Mouse (Mus musculus) megakaryocyte, adult 5-6 weeks (primary cell): ENCODE results near the gene Asb9. TPM values are rescaled to one million over a fixed set of nuclear protein-coding genes. Genes with fewer than 3 reads are reported as not detected.

ENCODE experiments used
- ATAC-seq: 2 replicates; pipeline ENCODE4 v1.8.0; 2016; ENCODE audit warnings: mild to moderate bottlenecking, inconsistent platforms; ENCODE audit not compliant: poor library complexity, severe bottlenecking
- total RNA-seq, 2 experiments: library from RNA; stranded (forward) in 1 of 2; stranded (reverse) in 1 of 2; fragments of 153-499, 151-499 nt in 1 of 2; fragments of 221-1000, 200-1000 nt in 1 of 2; gene quantifications; 2 replicates each; pipeline versions ENCODE4 v1.2.3 to v1.2.4; 2015 to 2017

Gene Asb9
- total RNA-seq (2015) (not detected in 2 replicates), total RNA-seq (2017) (not detected in 2 replicates)

DNA sequence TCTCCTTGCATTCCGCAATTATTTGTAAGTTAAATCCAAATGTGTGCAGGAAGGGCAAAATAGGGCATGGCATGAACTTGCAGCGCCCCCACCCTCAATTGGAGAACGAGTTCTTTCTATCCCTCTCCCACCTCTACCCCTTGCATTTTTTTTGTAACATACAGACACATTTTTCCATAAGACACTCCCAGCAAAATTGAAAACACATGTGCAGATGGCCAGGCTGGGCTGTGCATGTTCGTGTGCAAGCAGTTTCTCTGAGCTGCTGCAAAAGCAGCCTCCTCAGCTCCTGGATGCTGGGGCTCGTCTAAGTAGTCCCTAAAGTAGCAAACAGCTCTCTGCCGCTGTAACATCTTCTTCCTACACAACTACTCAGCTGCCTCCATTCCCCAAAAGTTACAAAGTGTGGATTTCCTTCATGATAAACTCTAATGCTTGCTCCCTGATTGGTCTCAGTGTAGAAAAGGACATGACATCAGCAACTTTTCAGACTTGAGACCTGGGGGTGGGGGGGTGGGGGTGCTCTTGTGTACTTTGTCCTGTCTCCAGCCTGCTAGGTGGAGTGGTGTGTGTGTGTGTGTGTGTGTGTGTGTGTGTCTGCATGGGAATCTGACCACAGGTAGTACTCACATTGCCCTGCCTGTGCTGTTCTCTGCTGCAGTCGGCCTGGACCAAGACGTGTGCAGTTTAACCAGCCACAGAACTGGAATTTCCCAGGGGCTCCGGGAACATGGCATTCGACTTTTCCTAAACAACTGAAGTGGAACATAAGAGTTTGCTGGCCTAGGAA, at the start of gene Asb9:
TSS of gene Asb9 (plus strand) at position 619 of the 790 bp plus-strand sequence.
- ATAC-seq, result no peak

GRCm38 (mm10) chrX:164459205-164459878, 46.8 kb upstream of the Asb9 start:
- ATAC-seq, result no peak

DNA sequence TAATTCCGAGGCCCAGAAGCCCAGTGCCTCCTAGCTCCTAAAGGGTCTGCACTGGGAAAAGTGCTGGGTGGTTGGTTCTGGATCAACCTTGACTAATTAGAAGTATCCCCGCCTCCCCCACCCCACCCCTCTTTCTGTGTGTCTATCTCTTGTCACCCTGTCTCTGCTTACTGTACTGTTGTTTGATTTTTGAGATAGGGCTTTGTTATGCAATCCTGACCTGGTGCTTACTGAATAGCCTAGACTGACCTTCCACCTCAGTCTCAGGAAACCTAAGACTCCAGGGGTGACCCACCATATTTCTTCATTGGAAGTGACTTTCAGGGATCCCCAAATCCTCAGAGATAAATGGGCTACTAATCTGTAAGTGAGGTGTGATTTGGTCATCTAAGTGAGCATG, 3.9 kb upstream of the Asb9 start:
- ATAC-seq, result no peak

GRCm38 (mm10) chrX:164507068-164507467, 941 bp downstream of the Asb9 start:
- no peak for ATAC-seq

GRCm38 (mm10) chrX:164508728-164509127, 2.6 kb downstream of the Asb9 start:
- ATAC-seq, result no peak

DNA sequence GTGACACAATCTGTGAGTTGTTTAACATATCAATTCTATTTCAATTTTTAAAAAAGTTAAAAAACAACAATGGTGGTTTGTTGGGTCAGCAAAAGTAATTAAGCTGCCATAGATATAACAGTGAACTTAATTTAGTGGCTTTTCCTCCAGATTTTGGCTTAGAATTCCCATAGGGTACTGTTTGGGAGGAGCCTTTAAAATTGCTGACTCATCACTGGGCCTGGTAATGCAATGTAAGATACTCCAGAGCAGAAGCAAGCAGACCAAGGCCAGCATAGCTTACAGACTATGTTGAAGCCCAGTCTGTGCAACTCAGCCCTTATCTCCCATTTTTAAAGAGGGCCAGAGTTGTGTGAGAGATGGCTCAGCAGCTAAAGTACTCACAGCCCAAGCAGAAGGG, 16.0 kb downstream of the Asb9 start:
- no peak for ATAC-seq

- ATAC-seq, result no peak
Observed at GRCm38 (mm10) chrX:164526566-164526965, 20.4 kb downstream of the Asb9 start.

- no peak for ATAC-seq
Observed at GRCm38 (mm10) chrX:164541436-164542317, 35.5 kb downstream of the Asb9 start.

- no peak for ATAC-seq
Observed at GRCm38 (mm10) chrX:164570195-164570594, 64.1 kb downstream of the Asb9 start.

DNA sequence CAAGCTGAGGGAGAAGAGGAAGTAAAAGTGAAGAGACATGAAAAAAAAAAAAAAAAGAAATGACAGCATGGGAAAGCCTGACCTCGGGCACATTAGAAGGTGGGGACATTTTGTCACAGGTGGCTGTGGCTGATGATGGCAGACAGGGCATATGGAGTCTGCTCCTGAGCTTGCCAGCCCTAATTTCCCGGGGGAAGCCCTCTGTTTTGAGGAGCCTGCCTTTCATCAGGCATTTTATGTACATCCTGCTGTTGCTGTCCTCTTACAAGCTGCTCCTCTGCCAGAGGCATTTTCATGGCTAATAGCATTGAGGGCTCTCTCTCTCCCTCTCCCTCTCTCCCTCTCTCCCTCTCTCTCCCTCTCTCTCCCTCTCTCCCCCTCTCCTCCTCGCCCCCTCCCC, 70.8 kb downstream of the Asb9 start:
- no peak for ATAC-seq

Other genes starting within 250 kb of the Asb9 start
- 27.4 and 30.8 TPM in 2 replicates for gene Bmx, start 248.1 kb upstream of the Asb9 start, total RNA-seq (2015)
- 40.8 and 42.4 TPM in 2 replicates for gene Bmx, start 248.1 kb upstream of the Asb9 start, total RNA-seq (2017)
- gene Pir, start 237.0 kb upstream of the Asb9 start, total RNA-seq (2015), result 3.9 and 6.1 TPM in 2 replicates
- 1.7 and 2.8 TPM in 2 replicates for gene Pir, start 237.0 kb upstream of the Asb9 start, total RNA-seq (2017)
- 0.16 TPM in 1 of 2 replicates, not detected in the other for gene Vegfd, start 132.9 kb upstream of the Asb9 start, total RNA-seq (2015)
- not detected in 2 replicates for gene Vegfd, start 132.9 kb upstream of the Asb9 start, total RNA-seq (2017)
- gene Piga, start 86.5 kb upstream of the Asb9 start, total RNA-seq (2015), result 6.6 and 7.2 TPM in 2 replicates
- gene Piga, start 86.5 kb upstream of the Asb9 start, total RNA-seq (2017), result 9.4 and 9.9 TPM in 2 replicates
- gene Asb11, start 69.3 kb upstream of the Asb9 start, total RNA-seq (2015), result not detected in 2 replicates
- gene Asb11, start 69.3 kb upstream of the Asb9 start, total RNA-seq (2017), result not detected in 2 replicates